Mouse (Mus musculus) v-Abl transformed pro-B cells (cell line): ENCODE results near the gene Spry1.

Experiments used
- in situ Hi-C, 2 experiments: fragments of 400-800 bp; cut with MboI; formaldehyde crosslinking; loops; one replicate each; pipeline ENCODE4 v1.15.1; 2025; ENCODE audit not compliant: unreplicated experiment in 2 of 2

Gene Spry1

DNA sequence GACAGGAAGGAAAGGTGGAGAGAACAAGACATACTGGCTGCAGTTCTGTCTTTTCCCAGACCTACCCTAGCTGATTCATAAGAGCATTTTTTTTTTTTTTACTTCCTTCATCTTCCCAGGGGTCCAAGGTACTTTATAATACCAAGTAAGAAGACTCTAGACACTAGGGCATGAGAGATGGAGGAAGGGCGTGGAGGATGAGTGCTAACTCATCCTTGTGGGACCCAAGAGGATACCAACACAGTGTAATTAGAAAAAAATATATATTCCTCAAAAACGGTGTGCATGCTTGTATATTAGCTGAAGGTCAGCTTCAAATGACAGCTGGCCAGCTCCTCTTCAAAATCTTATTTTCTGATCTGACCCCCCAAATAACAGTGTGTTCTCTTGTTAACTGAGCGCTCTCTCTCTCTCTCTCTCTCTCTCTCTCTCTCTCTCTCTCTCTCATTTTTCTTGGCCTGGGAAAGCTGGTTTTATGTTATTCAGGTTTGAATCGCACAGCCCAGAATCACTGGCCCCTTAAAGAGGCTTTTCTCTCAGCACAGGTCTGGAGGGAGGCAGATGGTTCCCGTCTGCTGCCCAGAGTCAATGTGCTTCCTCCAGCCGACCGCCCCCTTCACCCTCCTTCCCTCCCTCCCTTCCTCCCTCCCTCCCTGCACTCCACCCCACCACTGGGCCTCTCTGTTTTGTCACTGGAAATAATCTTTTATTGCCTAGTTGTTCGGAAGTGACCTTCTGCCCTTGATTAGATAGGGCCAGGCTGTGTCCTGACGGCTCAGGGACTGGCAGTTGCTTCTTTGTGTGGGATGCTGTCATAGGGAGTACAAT, 26.8 kb downstream of the Spry1 start:
- in situ Hi-C loops: no loop called here

- in situ Hi-C loops: no loop called here
These were observed 27.3 kb downstream of the Spry1 start for GRCm38 (mm10) chr3:37667119-37667467.

DNA sequence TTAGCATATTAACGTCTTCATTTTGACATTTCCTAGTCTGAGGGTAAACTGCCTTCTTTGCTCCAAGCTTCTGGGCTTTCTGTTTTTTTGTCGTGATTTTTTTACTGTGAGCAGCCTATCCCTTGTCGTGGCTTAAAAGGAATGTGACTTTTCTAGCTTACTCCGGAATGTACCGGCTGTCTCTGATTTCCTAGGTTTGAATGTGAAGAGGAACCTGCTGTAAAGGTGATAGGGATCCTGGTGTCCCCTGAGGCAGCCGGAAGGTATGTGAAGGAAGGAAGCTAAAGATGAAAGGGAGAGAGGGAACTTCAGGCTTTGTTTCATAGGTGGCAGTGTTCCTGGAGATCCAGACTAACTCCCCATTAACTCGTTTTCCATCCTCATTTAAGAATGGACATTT, 28.0 kb downstream of the Spry1 start:
- in situ Hi-C loops: no loop called here

DNA sequence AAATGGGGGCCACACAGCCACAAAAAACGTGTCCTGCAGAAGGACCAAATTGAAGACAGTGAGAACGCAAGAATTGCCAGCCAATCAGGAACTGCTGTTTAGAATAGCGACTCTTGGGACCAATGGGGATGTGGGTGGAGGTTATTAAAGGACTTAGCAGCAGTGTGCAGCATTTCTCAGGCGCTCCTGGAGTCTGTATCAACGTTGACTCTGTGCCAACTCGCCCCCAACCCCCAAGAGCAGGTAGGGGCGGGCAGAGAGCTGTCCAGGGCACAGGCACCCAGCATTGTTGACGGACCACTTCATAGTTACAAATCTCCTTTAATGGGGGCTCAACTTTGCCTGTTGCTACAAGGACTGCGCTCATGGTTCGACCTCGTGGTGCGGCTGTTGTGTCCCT, 28.9 kb downstream of the Spry1 start:
- in situ Hi-C loops: no loop called here

GRCm38 (mm10) chr3:37669100-37669499, 29.4 kb downstream of the Spry1 start:
- in situ Hi-C loops: no loop called here

DNA sequence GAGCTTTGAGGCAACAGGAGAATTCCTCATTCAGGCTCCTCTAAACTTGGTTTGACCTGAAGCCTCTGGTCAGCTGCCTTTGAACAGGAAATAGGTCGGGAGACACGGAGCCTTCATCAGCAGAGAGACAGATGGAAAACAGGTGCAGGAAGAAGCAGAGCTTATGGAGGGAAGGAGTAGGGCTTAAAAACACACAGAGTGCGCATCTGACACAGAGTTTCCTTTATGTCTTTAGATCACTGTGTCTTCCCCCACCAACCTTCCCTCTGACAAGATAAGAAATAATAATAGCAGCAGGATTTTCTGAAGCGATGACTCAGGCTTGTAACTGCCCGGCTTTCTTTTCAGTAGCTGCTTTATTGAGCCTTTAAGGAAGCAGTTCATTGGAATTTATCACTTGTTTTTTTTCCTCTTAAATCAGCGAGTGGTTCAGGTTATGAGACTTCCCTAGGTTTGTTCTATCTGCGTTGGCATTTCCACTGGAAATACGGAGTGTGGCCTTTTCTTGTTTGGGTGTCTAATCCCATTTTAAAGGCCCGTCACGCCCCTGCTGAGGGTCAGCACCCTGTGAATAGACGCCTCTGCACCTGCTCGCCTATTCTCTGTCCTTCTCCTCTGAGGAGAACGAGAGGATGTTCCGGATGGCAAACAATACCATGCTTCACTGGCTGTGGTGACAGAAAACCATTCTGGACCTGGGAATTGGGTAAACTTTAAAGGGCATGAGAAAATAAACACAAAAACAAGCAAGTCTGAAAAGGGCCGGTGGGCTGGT, 32.7 kb downstream of the Spry1 start:
- in situ Hi-C loops: no loop called here

DNA sequence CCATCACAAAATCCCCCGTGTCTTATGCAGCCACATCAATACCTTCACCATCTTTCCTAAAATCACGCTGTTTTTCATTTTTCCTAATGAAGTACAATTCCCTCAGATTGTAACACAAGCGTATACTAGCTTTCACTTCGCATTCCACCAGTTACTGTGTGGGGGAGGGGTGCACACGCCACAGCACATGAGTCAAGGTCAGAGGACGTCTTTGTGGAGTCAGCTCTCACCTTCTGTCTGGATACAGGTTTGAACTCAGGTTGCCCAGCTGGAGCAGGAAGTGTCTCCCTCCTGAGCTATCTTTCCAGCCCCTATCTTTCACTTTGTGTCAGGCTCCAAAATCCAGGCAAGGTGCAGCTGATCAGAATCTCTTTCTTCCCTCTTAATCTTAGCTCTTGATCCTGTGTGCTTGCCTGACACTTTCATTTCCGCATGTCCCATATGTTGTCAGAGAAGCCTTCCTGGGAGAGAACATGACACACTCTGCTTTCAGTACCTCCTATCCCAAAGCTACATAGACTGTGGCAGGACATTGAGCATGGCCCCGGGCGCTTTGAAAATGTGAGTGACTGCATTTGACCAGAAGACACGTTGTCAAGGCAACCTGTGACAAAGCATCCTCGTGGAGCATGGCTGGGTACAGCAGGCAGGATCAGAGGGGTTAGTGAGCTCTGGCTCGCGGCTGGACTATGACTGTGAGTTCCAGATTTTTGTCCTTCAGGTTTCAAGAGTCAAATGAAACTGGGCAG, 33.9 kb downstream of the Spry1 start:
- in situ Hi-C loops: no loop called here

DNA sequence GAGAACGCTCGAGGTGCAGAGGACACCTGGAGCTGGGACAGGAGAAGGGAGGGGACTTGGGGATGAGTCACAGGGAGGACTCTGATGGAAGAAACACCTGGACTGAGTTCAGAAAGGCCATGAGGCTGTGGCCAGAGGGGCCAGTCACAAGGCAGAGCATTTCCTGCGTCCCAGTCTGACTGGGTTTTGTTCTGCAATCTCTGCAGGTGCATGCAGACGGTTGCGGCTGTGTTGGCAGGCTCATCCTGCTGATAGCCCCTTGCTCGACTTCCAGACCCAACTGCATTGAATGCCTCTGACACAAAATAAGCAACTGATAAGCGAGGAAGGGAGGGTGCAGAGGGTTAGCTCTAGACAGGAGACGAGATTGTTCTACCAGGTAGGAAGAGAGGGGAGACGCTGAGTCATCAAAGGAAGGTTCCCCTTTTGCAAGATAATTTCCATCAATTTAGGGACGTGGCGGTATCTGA, 35.3 kb downstream of the Spry1 start:
- in situ Hi-C loops: no loop called here

- in situ Hi-C loops: no loop called here
These were observed 36.5 kb downstream of the Spry1 start for GRCm38 (mm10) chr3:37676291-37676690.

- in situ Hi-C loops: no loop called here
These were observed 46.5 kb downstream of the Spry1 start for GRCm38 (mm10) chr3:37686219-37686618.

DNA sequence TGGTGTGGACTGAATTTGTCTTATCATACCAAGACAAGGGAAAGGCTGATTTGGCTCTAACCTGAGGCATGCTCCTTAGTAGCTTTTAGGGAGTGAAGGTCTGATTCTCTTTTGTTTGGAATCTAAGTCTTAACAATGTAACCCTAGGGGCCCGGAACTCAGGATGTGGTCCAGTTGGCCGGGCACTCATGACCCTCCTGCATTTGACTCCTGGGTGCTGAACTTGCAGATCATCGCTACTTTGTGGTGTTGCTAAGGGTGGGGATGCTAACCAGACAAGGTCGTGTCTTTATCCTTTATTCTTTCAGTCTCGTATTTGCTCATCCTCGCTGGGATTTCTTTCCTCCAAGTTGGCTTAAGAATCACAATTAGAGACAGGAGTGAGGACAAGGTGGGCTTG, 47.0 kb downstream of the Spry1 start:
- in situ Hi-C loops: no loop called here

GRCm38 (mm10) chr3:37687158-37687980, 47.6 kb downstream of the Spry1 start:
- in situ Hi-C loops: no loop called here

- in situ Hi-C loops: no loop called here
These were observed 53.2 kb downstream of the Spry1 start for GRCm38 (mm10) chr3:37692945-37693344.

DNA sequence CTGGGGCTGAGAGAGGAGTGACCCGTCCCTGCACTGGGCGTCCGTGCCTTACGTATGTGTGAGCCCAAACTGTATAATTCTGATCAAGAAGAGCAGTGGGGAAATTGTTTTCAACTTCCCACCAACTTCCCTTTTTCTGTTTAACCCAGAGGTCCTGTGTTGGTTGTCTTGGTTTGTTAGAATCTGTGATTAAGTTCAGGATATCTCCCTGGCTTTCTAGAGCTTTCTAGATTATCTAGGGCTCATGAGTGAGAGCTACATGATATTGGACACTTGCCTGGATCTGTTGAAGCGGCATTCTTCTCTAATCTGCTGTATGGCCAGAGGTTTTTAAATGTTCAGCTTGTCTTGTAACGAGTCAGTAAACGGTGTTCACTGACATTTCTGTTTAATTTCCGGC, 53.8 kb downstream of the Spry1 start:
- in situ Hi-C loops: no loop called here
